Mouse (Mus musculus): ENCODE measurements around the gene Ccr6. TPM values are rescaled to one million over a fixed set of nuclear protein-coding genes. Genes with fewer than 3 reads are reported as not detected.

Ccr6 gene
- polyA plus RNA-seq, 1 experiment from 2014 or later = 1.1 TPM

- DNase-seq = no peak
- WGBS (ENCODE audit: insufficient replicate concordance) = 67% methylated on average over 3 of the region's 3 CpGs
- no peaks in the 10 kb centered on the region for H3K36me3 ChIP-seq (replicated peaks; ENCODE audit: insufficient read depth, low read length)
Measured at GRCm38 (mm10) chr17:8239561-8239960, 3.7 kb downstream of the Ccr6 start.

DNA sequence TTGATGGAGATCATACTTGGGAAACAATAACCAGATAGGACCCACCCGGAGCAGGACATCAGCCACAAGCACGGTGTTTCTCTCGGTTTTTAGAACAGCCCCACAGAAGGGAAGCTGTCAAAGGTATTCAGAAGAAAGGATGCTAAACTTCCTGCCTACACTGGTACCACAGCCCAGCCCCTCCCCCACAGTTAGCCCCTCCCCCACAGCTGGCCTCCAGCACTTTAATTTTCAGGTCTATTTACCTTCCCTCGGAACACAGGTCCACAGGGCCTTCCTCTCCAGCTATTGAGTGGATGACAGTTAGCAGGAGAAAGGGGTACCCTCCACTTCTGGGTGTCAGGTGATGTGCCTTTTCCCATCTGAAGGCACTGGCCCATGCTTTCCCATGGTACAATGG, 4.7 kb downstream of the Ccr6 start:
- Histone ChIP-seq H3K4me3 (ENCODE audit: low read depth, low read length) (no peak overlapping the region), H3K9ac (replicated peaks) (no peak overlapping the region), H3K36me3 (replicated peaks; ENCODE audit: insufficient read depth, low read length) (no peaks in the 10 kb centered on the region), H3K9me3 (ENCODE audit: low read length) (no peaks in the 10 kb centered on the region), H3K27me3 (ENCODE audit: insufficient read depth, low read length) (no peaks in the 10 kb centered on the region), H3K4me1 (ENCODE audit: insufficient read depth) (no peaks in the 10 kb centered on the region), H3K4me2 (ENCODE audit: low read depth, low read length) (no peak overlapping the region), H3K27ac (ENCODE audit: low read depth) (no peak overlapping the region)
- DNase-seq (no peak), ATAC-seq (no peak)
- 60% methylated on average over 4 of the region's 4 CpGs for WGBS (ENCODE audit: insufficient replicate concordance)
- TF ChIP-seq EP300 (IDR thresholded peaks at IDR 0.05; ENCODE audit: low read depth) (no peak), CTCF (IDR thresholded peaks at IDR 0.05; ENCODE audit: low read depth) (no peak)

More at GRCm38 (mm10) chr17:8239561-8239960, 3.7 kb downstream of the Ccr6 start:
- H3K4me1 ChIP-seq (ENCODE audit: insufficient read depth) = no peaks in the 10 kb centered on the region
- no peaks in the 10 kb centered on the region for H3K27me3 ChIP-seq (ENCODE audit: insufficient read depth, low read length)
- no peak overlapping the region for H3K27ac ChIP-seq (ENCODE audit: low read depth)
- no peak overlapping the region for H3K4me2 ChIP-seq (ENCODE audit: low read depth, low read length)
- H3K9me3 ChIP-seq (ENCODE audit: low read length) = no peaks in the 10 kb centered on the region
- no peak overlapping the region for H3K4me3 ChIP-seq (ENCODE audit: low read depth, low read length)
- no peak overlapping the region for H3K9ac ChIP-seq (replicated peaks)
- TF ChIP-seq CTCF (IDR thresholded peaks at IDR 0.05; ENCODE audit: low read depth) (no peak), EP300 (IDR thresholded peaks at IDR 0.05; ENCODE audit: low read depth) (no peak)
- no peak for ATAC-seq

DNA sequence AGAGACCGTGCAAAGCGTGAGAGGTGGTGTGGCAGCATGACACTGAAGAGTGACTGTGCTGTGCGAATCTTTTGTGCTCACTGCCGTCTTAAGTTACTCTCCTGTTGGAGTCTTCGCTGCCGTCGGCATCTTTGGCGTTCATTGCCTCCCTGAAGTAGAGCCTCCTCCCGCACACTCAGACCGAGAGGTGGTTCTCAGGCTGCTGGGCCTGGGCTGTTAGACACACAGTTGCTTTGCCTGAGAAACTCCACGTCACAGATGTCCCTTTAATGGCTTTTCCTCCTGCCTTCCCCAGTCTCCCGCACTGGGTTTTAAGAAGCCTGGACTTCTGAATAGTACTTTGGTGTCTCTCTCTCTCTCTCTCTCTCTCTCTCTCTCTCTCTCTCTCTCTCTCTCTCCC, 5.8 kb downstream of the Ccr6 start:
- TF ChIP-seq EP300 (IDR thresholded peaks at IDR 0.05; ENCODE audit: low read depth) = no peak
- no peak for TF ChIP-seq CTCF (IDR thresholded peaks at IDR 0.05; ENCODE audit: low read depth)
- DNase-seq (no peak), ATAC-seq (no peak)
- Histone ChIP-seq H3K36me3 (replicated peaks; ENCODE audit: insufficient read depth, low read length) (no peaks in the 10 kb centered on the region), H3K4me1 (ENCODE audit: insufficient read depth) (no peaks in the 10 kb centered on the region), H3K4me2 (ENCODE audit: low read depth, low read length) (no peak overlapping the region), H3K27ac (ENCODE audit: low read depth) (no peak overlapping the region), H3K4me3 (ENCODE audit: low read depth, low read length) (no peak overlapping the region), H3K27me3 (ENCODE audit: insufficient read depth, low read length) (no peaks in the 10 kb centered on the region), H3K9ac (replicated peaks) (no peak overlapping the region), H3K9me3 (ENCODE audit: low read length) (no peaks in the 10 kb centered on the region)
- WGBS (ENCODE audit: insufficient replicate concordance) = 76% methylated on average over 12 of the region's 12 CpGs

- H3K27me3 ChIP-seq (ENCODE audit: insufficient read depth, low read length) = no peaks in the 10 kb centered on the region
- DNase-seq (no peak), ATAC-seq (no peak)
- H3K4me2 ChIP-seq (ENCODE audit: low read depth, low read length) = no peak overlapping the region
- H3K9ac ChIP-seq (replicated peaks) = no peak overlapping the region
- H3K27ac ChIP-seq (ENCODE audit: low read depth) = no peak overlapping the region
- 72% methylated on average over 11 of the region's 11 CpGs for WGBS (ENCODE audit: insufficient replicate concordance)
- H3K9me3 ChIP-seq (ENCODE audit: low read length) = no peaks in the 10 kb centered on the region
- no peak overlapping the region for H3K4me3 ChIP-seq (ENCODE audit: low read depth, low read length)
- H3K4me1 ChIP-seq (ENCODE audit: insufficient read depth) = no peaks in the 10 kb centered on the region
- no peaks in the 10 kb centered on the region for H3K36me3 ChIP-seq (replicated peaks; ENCODE audit: insufficient read depth, low read length)
- TF ChIP-seq EP300 (IDR thresholded peaks at IDR 0.05; ENCODE audit: low read depth) (no peak), CTCF (IDR thresholded peaks at IDR 0.05; ENCODE audit: low read depth) (no peak)
Measured at GRCm38 (mm10) chr17:8242186-8242585, 6.3 kb downstream of the Ccr6 start.

GRCm38 (mm10) chr17:8244124-8244523, 8.3 kb downstream of the Ccr6 start:
- H3K4me1 ChIP-seq (ENCODE audit: insufficient read depth) = no peaks in the 10 kb centered on the region
- no peak for ATAC-seq
- H3K27me3 ChIP-seq (ENCODE audit: insufficient read depth, low read length) = no peaks in the 10 kb centered on the region
- DNase-seq = no peak
- H3K4me2 ChIP-seq (ENCODE audit: low read depth, low read length) = no peak overlapping the region
- H3K9ac ChIP-seq (replicated peaks) = no peak overlapping the region
- H3K4me3 ChIP-seq (ENCODE audit: low read depth, low read length) = no peak overlapping the region
- TF ChIP-seq CTCF (IDR thresholded peaks at IDR 0.05; ENCODE audit: low read depth) (no peak), EP300 (IDR thresholded peaks at IDR 0.05; ENCODE audit: low read depth) (no peak)
- no peaks in the 10 kb centered on the region for H3K9me3 ChIP-seq (ENCODE audit: low read length)
- no peaks in the 10 kb centered on the region for H3K36me3 ChIP-seq (replicated peaks; ENCODE audit: insufficient read depth, low read length)
- WGBS (ENCODE audit: insufficient replicate concordance) = 78% methylated on average over 2 of the region's 2 CpGs
- no peak overlapping the region for H3K27ac ChIP-seq (ENCODE audit: low read depth)

- DNase-seq (no peak), ATAC-seq (no peak)
- WGBS (ENCODE audit: insufficient replicate concordance) = 77% methylated on average over 4 of the region's 4 CpGs
- H3K27me3 ChIP-seq (ENCODE audit: insufficient read depth, low read length) = no peaks in the 10 kb centered on the region
- H3K27ac ChIP-seq (ENCODE audit: low read depth) = no peak overlapping the region
- TF ChIP-seq CTCF (IDR thresholded peaks at IDR 0.05; ENCODE audit: low read depth) = no peak
- TF ChIP-seq EP300 (IDR thresholded peaks at IDR 0.05; ENCODE audit: low read depth) = no peak
- H3K4me2 ChIP-seq (ENCODE audit: low read depth, low read length) = no peak overlapping the region
- H3K36me3 ChIP-seq (replicated peaks; ENCODE audit: insufficient read depth, low read length) = no peaks in the 10 kb centered on the region
- no peak overlapping the region for H3K4me3 ChIP-seq (ENCODE audit: low read depth, low read length)
- no peaks in the 10 kb centered on the region for H3K9me3 ChIP-seq (ENCODE audit: low read length)
- no peaks in the 10 kb centered on the region for H3K4me1 ChIP-seq (ENCODE audit: insufficient read depth)
- no peak overlapping the region for H3K9ac ChIP-seq (replicated peaks)
Measured at GRCm38 (mm10) chr17:8246102-8246754, 10.4 kb downstream of the Ccr6 start.
